Mouse (Mus musculus): Measurements from ENCODE around the gene Pdik1l.
"Not testable (repeated sequence)": the region's sequence is repeated elsewhere in the genome, so short reads cannot be mapped to it uniquely, and the experiment has no call there.

Pdik1l gene

DNA sequence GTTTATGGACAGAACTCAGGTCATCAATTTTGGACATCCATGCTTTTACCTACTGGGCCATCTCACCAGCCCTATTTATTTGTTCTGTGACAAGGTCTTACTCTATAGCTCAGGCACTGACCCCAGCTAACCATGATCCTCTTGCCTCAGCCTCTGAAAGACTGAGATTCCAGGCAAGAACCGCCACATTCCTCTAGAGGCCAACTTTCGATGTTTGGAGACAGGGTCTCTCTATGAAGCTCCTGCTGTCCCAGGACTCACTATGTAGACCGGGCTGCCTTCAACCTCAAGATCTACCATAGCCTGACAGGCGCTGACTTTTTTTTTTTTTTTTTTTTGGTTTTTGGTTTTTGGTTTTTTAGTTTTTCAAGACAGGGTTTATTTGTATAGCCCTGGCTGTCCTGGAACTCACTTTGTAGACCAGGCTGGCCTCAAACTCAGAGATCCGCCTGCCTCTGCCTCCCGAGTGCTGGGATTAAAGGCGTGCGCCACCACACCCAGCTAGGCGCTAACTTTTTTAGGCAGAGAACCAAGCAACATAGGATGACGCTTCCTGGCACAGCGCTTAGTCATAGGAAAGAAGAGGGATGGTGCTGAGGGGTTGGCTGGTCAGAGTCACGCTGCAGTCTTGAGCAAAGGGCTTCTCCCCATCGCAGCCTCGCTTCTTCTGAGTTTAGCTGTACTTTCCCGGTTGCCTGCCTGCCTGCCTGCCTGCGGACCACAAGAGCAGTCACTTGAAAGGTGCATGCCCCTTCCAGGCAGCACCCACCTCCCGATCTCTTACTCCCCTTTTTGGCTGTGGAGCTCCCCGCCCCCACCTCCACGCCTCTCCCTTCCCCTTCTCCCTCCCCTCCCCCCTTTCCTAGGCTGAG, 11.2 kb upstream of the Pdik1l start:
- no peak for DNase-seq (ENCODE audit: low read depth)

- no peak for DNase-seq (ENCODE audit: low read depth)
Measured at GRCm38 (mm10) chr4:134297369-134297768, 9.7 kb upstream of the Pdik1l start.

DNA sequence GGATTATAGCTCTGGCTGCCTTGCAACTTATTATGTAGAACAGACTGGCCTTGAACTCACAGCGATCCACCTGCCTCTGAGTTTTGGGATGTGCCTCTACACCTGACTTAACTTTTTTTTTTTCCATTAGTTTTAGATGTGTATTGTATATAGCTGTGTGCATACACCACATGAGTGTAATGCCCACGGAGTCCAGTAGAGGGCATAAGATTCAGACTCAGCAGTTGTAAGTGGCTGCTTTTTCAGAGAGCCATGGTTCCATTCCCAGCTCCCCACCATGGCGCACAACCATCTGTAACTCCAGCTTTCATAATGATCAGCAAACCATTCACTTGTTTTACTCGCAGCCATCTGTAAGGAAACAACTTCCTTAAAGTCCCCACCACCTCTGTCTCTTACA, 8.8 kb upstream of the Pdik1l start:
- DNase-seq (ENCODE audit: low read depth): no peak

DNA sequence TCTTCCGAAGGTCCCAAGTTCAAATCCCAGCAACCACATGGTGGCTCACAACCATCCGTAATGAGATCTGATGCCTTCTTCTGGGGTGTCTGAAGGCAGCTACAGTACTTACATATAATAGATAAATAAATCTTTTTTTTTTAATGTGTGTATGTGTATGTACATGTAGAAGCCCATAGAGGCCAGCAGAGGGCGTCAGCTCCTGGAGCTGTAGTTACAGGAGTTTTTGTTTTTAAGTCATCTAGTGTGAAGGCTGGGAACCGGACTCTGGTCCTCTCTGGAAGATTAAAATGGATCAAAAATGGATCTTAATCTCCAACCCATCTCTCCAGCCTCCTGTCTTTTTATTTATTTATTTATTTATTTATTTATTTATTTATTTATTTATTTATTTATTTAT, 8.4 kb upstream of the Pdik1l start:
- not testable (repeated sequence) for DNase-seq (ENCODE audit: low read depth)

GRCm38 (mm10) chr4:134293692-134294163, 6.0 kb upstream of the Pdik1l start:
- no peak for DNase-seq (ENCODE audit: low read depth)

GRCm38 (mm10) chr4:134293061-134293691, 5.5 kb upstream of the Pdik1l start:
- no peak for DNase-seq (ENCODE audit: low read depth)

DNA sequence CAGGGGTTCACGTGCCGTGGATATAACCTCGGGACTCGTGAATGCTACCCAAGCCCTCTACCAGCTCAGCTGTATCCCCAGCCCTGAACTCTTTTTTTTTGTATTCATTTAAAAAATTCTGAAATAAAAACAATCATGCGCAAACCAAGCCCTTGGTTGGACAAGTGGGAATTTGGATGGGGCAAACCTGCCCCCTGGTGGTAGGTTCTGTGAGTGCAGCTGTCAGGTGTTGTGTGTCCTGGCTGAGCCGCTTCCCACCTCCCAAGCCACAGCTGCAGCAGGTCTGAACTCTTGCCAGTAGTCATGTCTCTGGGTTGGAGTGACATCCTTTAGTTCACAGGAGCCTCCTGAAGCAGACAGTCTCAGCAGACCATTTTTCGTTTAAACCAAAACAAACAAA, 4.4 kb upstream of the Pdik1l start:
- DNase-seq (ENCODE audit: low read depth): no peak

- DNase-seq (ENCODE audit: low read depth): no peak
Measured at GRCm38 (mm10) chr4:134288397-134289256, 932 bp upstream of the Pdik1l start.

- DNase-seq (ENCODE audit: low read depth): peak; percentile 72
Measured at GRCm38 (mm10) chr4:134287168-134287564, 529 bp downstream of the Pdik1l start.

DNA sequence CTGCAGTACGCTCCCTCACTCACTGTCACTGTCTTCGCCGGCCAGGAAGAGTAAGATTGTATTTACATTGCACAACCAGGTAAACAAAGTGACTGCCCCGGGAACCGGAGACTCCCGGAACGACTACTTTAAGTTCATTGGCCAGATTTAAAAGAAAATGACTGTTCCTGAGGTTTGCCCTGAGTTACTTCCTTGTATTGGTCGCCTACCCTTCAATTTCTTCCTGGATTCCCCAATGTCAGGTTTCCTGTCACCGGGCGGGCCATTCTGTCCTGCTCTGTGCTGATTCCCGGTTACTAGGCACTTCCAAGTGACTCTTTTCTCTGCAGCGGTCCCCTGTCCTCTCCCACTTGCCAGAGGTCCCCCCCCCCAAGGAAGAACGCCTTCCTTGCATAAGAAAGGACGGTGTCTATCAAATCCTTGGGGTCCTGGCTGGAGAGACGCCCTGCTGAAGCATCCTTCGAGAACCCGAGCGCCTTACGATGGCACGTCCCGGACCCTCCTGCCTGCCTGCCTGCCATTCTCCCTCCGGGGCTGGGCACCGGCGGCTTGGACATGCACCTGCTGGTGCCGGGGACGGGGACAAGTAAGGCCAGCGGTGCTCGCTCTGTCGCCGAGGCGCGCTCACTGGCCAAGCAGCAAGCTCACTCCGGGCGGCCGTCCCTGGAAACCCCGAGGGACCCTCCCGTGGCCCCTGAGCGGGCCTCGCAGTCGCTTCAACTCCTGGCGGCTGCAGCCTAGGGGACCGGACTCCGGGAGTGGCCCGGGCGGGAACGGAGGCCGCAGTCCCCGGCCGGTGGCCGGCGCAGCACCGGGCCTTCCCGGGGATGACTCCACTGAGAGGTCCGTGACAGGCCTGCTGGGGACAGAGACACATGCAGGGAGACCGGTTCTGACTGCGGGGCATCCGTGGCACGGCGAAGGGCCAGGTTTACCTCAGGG, 1.2 kb downstream of the Pdik1l start:
- no peak for DNase-seq (ENCODE audit: low read depth)

- DNase-seq (ENCODE audit: low read depth): peak; percentile 74
Measured at GRCm38 (mm10) chr4:134284942-134285341, 2.8 kb downstream of the Pdik1l start.

- peak; percentile 81 for DNase-seq (ENCODE audit: low read depth)
Measured at GRCm38 (mm10) chr4:134273417-134274345, 14.0 kb downstream of the Pdik1l start.

GRCm38 (mm10) chr4:134272731-134273416, 14.8 kb downstream of the Pdik1l start:
- DNase-seq (ENCODE audit: low read depth): no peak

DNA sequence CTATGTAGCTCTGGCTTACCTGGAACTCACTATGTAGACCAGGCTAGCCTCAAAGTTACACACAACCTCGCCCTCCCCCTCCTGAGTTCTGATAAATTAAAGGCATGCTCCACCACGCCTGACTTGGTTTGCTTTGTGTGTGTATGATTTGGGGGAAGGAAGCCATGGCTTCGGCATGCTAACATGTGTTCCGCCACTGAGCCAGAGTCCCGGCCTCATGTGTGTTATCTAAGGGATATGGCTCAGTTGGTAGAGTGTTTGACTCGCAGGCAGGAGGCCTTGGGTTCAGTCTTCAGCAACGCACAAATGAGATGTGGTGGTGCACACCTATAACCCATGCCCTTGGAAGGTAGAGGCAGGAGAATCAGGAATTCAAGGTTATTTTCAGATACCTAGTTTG, 15.7 kb downstream of the Pdik1l start:
- DNase-seq (ENCODE audit: low read depth): no peak

DNA sequence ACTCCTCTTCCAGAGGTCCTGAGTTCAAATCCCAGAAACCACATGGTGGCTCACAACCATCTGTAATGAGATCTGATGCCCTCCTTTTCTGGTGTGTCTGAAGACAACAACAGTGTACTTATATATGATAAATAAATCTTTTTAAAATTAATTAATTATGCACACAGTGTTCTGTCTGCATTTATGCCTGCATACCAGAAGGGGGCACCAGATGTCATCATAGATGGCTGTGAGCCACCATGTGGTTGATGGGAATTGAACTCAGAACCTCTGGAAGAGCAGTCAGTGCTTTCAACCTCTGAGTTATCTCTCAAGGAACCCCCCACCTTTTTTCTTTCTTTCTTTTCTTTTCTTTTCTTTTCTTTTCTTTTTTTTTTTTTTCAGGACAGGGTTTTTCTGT, 18.1 kb downstream of the Pdik1l start:
- not testable (repeated sequence) for DNase-seq (ENCODE audit: low read depth)

GRCm38 (mm10) chr4:134268102-134268655, 19.5 kb downstream of the Pdik1l start:
- DNase-seq (ENCODE audit: low read depth): no peak

DNA sequence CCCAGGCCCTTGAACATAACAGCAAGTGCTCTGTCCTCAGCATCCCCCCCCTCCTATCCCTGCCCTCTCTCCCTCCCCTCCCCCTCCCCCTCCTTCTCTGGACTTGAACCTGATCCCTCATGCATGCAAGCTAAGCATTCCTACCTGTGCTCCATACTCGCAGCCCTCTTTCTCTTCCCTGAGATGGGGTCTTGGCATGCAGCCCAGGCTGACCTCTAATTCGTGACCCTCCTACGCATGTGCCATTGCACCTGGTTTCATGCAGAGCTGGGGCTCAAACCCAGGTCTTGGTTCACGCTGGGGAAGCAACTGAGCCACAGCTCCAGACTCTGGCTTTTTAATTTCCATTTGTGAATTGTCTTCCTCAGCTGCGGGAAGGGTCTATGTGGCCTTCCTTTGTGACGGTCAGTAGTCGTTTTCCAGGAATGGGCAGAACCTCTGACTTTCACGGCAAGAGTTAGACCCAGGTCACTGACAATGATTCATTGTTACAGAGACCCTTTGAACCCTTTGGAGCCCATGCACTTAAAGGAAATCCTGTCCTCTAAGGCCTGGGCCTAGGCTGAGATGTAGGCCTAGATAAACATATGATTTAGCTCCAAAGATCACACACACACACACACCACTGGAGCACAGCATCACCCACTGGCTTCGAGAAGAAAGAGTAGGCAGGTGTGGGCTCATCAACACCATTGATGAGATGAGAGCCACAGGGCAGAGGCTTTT, 21.7 kb downstream of the Pdik1l start:
- no peak for DNase-seq (ENCODE audit: low read depth)

GRCm38 (mm10) chr4:134263191-134263590, 24.5 kb downstream of the Pdik1l start:
- no peak for DNase-seq (ENCODE audit: low read depth)

DNA sequence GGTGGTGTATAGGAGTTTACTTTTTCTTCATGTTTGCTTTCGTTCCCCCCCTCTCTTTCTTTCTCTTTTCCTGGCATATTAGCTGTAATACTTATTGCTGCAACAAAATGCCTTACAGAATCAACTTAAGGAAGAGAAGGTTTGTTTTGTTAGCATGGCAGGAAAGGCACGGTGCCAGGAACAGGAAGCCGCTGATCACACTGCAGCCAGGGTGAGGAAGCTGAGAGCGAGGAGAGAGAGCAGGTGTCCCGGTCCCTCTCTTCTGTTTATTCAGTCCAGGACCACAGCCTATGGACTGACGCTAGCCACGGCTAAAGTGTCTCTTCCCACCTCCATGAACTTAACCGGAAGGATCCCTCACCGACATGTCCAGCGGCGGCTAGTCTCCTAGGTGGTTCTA, 29.3 kb downstream of the Pdik1l start:
- DNase-seq (ENCODE audit: low read depth): no peak
